Mouse (Mus musculus): ENCODE data around the gene Ttll6.

Gene Ttll6

GRCm38 (mm10) chr11:96170711-96171379 lies 37.3 kb downstream of the Ttll6 start:
- no peak for DNase-seq

- no peak for DNase-seq
Observed at GRCm38 (mm10) chr11:96171601-96172000, 38.0 kb downstream of the Ttll6 start.

- no peak for DNase-seq
Observed at GRCm38 (mm10) chr11:96172511-96173287, 39.1 kb downstream of the Ttll6 start.

GRCm38 (mm10) chr11:96173288-96173840 lies 39.8 kb downstream of the Ttll6 start:
- DNase-seq = no peak

GRCm38 (mm10) chr11:96174881-96175280 lies 41.3 kb downstream of the Ttll6 start:
- DNase-seq = no peak

GRCm38 (mm10) chr11:96175511-96175910 lies 41.9 kb downstream of the Ttll6 start:
- DNase-seq = no peak

GRCm38 (mm10) chr11:96175951-96176530 lies 42.5 kb downstream of the Ttll6 start:
- DNase-seq = no peak

- no peak for DNase-seq
Observed at GRCm38 (mm10) chr11:96176841-96177240, 43.3 kb downstream of the Ttll6 start.

- DNase-seq = no peak
Observed at GRCm38 (mm10) chr11:96177546-96178174, 44.1 kb downstream of the Ttll6 start.

- no peak for DNase-seq
Observed at GRCm38 (mm10) chr11:96178356-96178755, 44.8 kb downstream of the Ttll6 start.

- no peak for DNase-seq
Observed at GRCm38 (mm10) chr11:96178911-96179503, 45.4 kb downstream of the Ttll6 start.

GRCm38 (mm10) chr11:96181061-96181460 lies 47.5 kb downstream of the Ttll6 start:
- no peak for DNase-seq

- no peak for DNase-seq
Observed at GRCm38 (mm10) chr11:96184233-96184632, 50.6 kb downstream of the Ttll6 start.

- no peak for DNase-seq
Observed at GRCm38 (mm10) chr11:96187321-96187720, 53.7 kb downstream of the Ttll6 start.

- no peak for DNase-seq
Observed at GRCm38 (mm10) chr11:96189810-96190522, 56.4 kb downstream of the Ttll6 start.

GRCm38 (mm10) chr11:96191132-96191531 lies 57.5 kb downstream of the Ttll6 start:
- no peak for DNase-seq

GRCm38 (mm10) chr11:96193521-96194400 lies 60.2 kb downstream of the Ttll6 start, which contains the start of gene Hoxb13:
Gene Hoxb13, plus strand, starts transcription at chr11:96194316.
- DNase-seq = no peak

GRCm38 (mm10) chr11:96194401-96194710 lies 60.8 kb downstream of the Ttll6 start:
- no peak for DNase-seq

GRCm38 (mm10) chr11:96194961-96195640 lies 61.5 kb downstream of the Ttll6 start:
- no peak for DNase-seq

GRCm38 (mm10) chr11:96195769-96196280 lies 62.2 kb downstream of the Ttll6 start:
- DNase-seq = no peak
